Mouse (Mus musculus): ENCODE results near the gene Crhr2.

DNA sequence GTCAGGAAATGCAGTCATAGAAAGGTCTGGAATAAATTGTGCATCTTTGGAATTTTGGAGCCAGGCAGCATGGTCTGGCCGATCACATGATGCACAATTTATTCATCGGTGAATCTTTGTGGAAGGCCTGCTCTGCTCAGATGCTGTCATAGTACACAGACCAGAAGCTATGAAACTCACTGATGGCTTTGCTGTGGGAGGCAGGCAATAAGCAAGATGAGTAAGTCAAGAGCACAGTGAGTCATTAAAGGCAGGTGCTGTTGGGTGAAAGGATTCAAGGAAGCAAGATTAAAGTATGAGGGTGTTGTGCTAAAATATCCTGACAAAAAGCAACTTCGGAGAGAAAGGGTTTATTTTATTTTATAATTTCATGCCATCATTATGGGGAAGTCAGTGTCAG, 19.4 kb upstream of the Crhr2 start:
- TF ChIP-seq MAFK (IDR thresholded peaks at IDR 0.05; ENCODE audit: insufficient read depth, low read depth, low read length) = no peak
- no peak for TF ChIP-seq HCFC1 (IDR thresholded peaks at IDR 0.05; ENCODE audit: borderline replicate concordance, insufficient read depth, low read length)
- TF ChIP-seq CHD2 (IDR thresholded peaks at IDR 0.05; ENCODE audit: low read depth, low read length) = no peak
